Mouse (Mus musculus): ENCODE measurements around the gene Mettl7b.

DNA sequence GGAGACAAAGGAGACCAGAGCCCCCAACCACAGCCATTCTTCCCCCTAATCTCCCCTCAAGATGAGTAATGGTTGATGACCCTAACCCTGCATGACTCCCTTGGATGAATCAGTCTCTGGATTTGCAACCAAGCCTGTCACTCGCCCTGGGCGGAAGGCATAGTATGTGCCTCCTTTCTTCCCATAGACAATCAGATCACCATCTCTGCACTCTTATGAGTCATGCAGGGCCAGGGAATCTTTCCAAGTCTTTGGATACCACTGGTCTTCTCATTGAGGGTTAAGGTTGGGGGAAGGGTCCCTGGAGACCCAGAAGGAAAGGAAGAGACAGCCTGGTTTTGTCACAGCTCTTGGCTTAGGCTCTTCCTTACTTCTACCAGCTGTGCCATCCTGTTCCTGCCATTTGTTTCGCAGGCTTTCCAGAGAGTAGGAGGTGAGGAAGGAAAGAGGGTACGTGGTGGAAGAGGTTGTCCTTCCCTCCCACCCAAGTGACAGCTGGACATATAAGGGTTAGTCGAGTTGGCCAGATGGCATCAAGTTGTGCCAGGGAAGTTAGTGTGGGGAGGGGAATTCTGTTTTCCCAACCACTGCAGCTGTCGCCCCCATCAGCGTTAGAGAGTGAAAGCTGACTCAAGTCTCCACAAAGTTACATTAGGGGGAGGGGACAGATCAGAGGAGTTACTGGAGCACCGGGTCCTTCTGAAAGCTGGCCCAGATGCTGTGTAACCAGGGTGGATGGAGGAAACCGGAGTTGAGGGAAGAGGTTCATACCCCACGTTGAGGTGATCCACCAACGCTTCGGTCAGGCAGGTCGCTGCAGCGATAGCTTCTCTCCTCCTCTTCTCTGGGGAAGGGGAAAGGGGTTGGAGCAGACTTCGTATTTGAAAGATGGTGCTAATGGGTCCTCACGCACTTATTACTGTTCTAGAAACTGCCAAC is 38.6 kb downstream of the Mettl7b start:
- TF ChIP-seq CTCF (IDR thresholded peaks at IDR 0.05; ENCODE audit: low read depth, low read length), result no peak
- no peak for TF ChIP-seq POLR2A (IDR thresholded peaks at IDR 0.05; ENCODE audit: borderline replicate concordance, low read depth, low read length)

All from bone marrow macrophage, adult 2 months (primary cell).